Mouse (Mus musculus) forebrain, embryonic 10.5 days (tissue): ENCODE data around the gene Htr3b. TPM values are rescaled to one million over a fixed set of nuclear protein-coding genes. Genes with fewer than 3 reads are reported as not detected.
"Not testable (repeated sequence)": the region's sequence is repeated elsewhere in the genome, so short reads cannot be mapped to it uniquely, and the experiment has no call there.

Source experiments
- DNase-seq: peaks from one replicate; pipeline ENCODE4 v3.0.0-alpha.2; 2017; ENCODE audit warnings: low spot score; ENCODE audit errors: extremely low spot score
- H3K27ac ChIP-seq: fragments of 300-500 bp; sonication (generic); 2 replicates; pipeline ENCODE4 v1.5.1; 2016; ENCODE audit warnings: mild to moderate bottlenecking
- H3K27me3 ChIP-seq: fragments of 300-500 bp; sonication (generic); 2 replicates; pipeline ENCODE4 v1.6.1; 2016; ENCODE audit warnings: mild to moderate bottlenecking; ENCODE audit not compliant: poor library complexity, severe bottlenecking
- H3K36me3 ChIP-seq: fragments of 300-500 bp; sonication (generic); replicated peaks from 2 replicates; pipeline ENCODE4 v1.6.1; 2016; ENCODE audit warnings: mild to moderate bottlenecking, moderate library complexity
- H3K4me1 ChIP-seq: fragments of 300-500 bp; sonication (generic); 2 replicates; pipeline ENCODE4 v1.6.1; 2016
- H3K4me3 ChIP-seq: fragments of 300-500 bp; sonication (generic); 2 replicates; pipeline ENCODE4 v1.5.1; 2016; ENCODE audit warnings: mild to moderate bottlenecking, moderate library complexity
- H3K9me3 ChIP-seq: fragments of 300-500 bp; sonication (generic); 2 replicates; pipeline ENCODE4 v1.6.1; 2016; ENCODE audit warnings: mild to moderate bottlenecking, moderate library complexity
- WGBS: fragments of 180-500 bp; shearing (Covaris S2); methylation state at CpG from one replicate; pipeline ENCODE4 v1.1.7; 2016; 5-methylcytosine and 5-hydroxymethylcytosine counted together
- polyA plus RNA-seq: library from polyadenylated mRNA; unstranded; fragments of >200 nt; fragmentation: Nextera tagmentation; extraction: Ambion mirVana; gene quantifications from 2 replicates; pipeline ENCODE4 v1.2.1, GENCODE M21; 2016

Gene Htr3b
- polyA plus RNA-seq: 1.6 and 1.8 TPM in 2 replicates

DNA sequence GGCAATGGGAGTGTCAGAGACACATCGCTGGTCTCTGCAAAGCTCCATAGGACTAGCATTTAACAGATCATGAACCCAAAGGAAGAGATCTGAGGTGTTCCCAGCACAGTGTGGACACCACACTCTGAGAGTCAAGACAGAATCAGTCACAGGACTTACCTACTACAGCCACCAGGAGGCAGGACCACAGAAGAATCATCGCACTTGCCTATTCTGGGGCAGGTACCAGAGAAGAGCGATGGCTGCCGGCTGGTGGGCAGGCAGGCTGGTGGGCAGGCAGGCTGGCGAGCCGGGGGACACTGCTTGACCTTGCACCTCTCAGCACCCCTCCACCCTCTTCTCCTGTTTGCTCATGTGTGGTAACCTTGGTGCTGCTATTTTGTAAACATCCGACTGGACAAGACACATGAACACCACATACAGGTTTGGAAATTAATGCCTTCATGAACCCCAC lies at the start of gene Htr3b:
TSS of gene Htr3b (minus strand) at position 404 of the 454 bp plus-strand sequence.
- Histone ChIP-seq H3K27ac (no peak within 1 kb of the TSS), H3K36me3 (no peaks in the 10 kb centered on the region)
- WGBS: 66% methylated on average over 7 of the region's 7 CpGs

DNA sequence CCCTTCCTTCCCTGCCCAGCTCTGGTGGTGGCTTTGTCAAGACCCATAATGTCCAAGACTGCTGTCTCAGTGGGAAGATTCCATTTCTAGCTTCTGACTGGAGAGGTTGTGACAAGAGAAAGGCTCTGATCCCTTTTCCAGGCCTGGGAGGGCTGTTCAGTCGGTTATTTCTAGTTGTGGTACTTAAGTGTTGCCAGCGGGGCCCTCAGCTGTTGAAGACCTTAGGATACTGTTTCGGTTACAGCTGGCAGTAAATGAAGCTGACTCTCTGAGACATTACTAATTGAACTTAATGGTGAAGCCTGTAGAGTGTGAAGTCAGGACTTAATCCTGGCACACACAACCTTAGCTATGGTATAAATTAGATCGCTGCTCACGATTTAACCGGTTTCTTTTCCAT lies 34.5 kb upstream of the Htr3b start:
- Histone ChIP-seq H3K4me3 (no peak overlapping the region), H3K9me3 (no peaks in the 10 kb centered on the region), H3K27me3 (no peaks in the 10 kb centered on the region), H3K36me3 (peaks cover 84% of the 10 kb centered on the region), H3K4me1 (no peaks in the 10 kb centered on the region), H3K27ac (no peak overlapping the region)
- DNase-seq: no peak
- WGBS: 94% methylated on average over 6 of the region's 6 CpGs

More for the DNA sequence above, at the start of gene Htr3b:
- Histone ChIP-seq H3K27me3 (peaks cover 43% of the 10 kb centered on the region), H3K4me1 (peaks cover 25% of the 10 kb centered on the region), H3K9me3 (no peaks in the 10 kb centered on the region), H3K4me3 (no peak within 1 kb of the TSS)
- no peak for DNase-seq

DNA sequence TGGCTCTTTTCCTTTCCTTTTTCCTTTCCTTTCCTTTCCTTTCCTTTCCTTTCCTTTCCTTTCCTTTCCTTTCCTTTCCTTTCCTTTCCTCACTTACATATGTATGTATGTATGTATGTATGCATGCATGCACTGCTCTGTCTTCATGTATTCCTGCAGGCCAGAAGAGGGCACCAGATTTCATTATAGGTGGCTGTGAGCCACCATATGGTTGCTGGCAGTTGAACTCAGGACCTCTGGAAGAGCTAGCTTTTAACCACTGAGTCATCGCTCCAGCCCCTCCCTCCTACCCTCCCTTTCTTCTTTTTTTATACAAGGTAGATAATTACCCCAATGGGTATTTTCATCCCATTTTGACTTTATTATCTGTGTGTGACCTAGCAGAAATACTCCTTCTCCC lies 30.9 kb upstream of the Htr3b start:
- Histone ChIP-seq H3K4me1 (peaks cover 13% of the 10 kb centered on the region), H3K36me3 (peaks cover 84% of the 10 kb centered on the region), H3K27ac (no peak overlapping the region), H3K9me3 (no peaks in the 10 kb centered on the region), H3K27me3 (no peaks in the 10 kb centered on the region), H3K4me3 (no peak overlapping the region)
- WGBS: 100% methylated on average over 1 of the region's 1 CpGs
- no peak for DNase-seq

DNA sequence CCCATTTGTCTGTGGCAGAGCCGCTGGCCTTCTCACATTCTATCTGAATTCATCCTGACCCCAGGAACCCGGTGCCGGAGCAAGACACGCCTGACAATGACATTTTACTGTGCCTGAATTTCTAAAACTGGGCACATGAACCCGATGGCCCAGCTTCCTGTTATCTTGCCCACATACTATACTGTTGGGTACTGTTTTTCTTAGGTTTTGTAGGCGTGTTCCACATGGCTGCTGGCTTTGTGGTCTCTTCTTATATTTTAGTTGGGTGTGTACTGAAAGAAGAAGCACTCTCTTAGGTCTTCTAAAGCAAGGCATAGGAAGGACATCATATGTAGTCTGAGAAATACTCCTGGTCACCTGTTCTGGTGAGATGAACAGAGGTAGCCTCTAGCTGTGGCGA lies 30.0 kb upstream of the Htr3b start:
- Histone ChIP-seq H3K27me3 (no peaks in the 10 kb centered on the region), H3K9me3 (no peaks in the 10 kb centered on the region), H3K36me3 (peaks cover 82% of the 10 kb centered on the region), H3K4me3 (no peak overlapping the region), H3K27ac (no peak overlapping the region), H3K4me1 (peaks cover 18% of the 10 kb centered on the region)
- 94% methylated on average over 7 of the region's 7 CpGs for WGBS
- DNase-seq: no peak

DNA sequence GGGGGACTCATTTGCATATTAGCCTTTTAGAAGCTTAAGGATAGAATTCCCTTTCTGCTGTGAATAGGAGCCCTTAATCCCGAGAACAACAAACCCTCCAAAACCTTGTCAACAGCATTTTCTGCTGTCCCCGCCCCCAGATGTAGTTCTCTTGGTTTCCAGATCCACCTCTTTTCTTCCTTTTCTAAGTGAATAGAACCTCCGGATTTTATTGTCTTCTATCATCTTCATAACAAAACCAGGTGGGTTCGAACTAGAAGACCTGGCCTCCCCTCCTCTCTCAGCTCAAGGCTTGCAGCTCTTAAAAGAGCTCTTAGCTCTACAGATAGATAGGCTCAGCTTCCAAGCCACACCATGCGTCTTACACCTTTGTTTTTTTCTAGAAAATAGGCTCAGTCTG lies 26.9 kb upstream of the Htr3b start:
- no peaks in the 10 kb centered on the region for H3K9me3 ChIP-seq
- H3K27ac ChIP-seq: no peak overlapping the region
- H3K27me3 ChIP-seq: no peaks in the 10 kb centered on the region
- H3K4me1 ChIP-seq: peaks cover 44% of the 10 kb centered on the region
- H3K4me3 ChIP-seq: no peak overlapping the region
- DNase-seq: no peak
- 38% methylated on average over 5 of the region's 5 CpGs for WGBS
- H3K36me3 ChIP-seq: peaks cover 70% of the 10 kb centered on the region

DNA sequence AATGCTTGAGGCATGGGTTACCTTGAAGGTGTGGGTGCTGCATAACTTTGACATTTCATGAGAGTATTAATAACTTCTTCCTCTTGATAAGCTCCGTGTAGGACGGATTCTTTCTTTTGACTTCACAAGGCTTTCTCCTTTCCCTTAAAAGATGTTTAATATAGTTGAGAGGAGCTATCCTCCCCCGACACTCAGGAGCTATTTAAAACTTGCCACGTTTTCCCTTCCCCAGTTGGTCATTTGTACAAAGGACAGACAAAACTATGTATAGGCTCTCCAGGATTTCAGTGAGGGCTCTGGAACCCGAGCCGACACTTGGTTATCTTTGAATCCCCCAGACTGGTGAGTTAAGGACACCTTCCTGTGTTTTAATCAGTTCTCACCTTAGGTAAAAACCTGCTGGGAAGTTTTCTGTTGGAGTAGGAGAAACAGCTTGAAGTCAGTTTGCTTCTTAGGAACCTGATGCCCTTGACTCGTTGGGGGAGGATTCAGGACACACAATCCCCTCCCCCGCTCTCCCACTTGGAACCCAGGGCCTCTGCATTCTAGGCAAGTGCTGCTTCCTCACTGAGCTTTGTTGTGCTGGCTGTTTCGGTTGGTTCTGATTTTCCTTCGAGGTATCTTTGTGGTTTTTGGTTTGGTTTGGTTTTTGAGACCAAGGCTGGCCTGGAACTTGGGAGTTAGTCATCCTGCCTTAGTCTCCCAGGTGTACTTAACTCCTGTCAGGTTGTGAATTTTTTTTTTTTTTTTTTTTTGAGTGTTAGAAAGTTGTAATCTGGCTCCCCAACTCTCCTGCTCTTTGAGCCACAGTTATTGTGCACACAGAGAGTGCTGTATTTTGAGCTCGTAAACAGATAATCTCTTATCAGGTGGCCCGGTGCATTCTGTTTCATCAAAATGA lies 22.7 kb upstream of the Htr3b start:
- H3K4me1 ChIP-seq: peaks cover 65% of the 10 kb centered on the region

DNA sequence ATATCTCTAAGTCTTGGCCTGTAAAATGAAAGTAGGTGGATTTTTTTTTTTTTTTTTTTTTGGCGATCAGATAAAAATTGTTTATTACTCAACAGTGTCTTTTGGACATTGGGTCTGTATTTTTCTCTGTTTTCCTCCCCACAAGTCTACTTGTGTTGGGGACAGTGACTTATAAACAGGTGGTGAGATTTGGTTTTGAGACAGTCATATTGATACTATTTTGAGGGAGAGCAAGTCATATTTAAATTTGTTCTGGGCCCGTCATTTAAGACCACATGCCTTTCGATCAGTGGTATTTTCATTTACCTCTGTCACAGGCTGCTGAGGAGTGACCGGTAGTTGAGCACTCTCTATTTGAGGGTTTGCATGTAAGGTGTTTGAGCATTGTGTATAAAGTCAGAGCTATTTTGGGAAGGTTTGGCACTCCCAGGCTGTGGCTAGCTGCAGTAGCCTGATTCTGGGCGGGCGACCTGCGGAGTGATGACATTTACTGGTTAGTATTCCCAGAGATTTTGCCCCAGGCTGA lies 21.9 kb upstream of the Htr3b start:
- peak overlapping the region; percentile 74 for H3K4me3 ChIP-seq
- no peaks in the 10 kb centered on the region for H3K27me3 ChIP-seq
- 17% methylated on average over 7 of the region's 7 CpGs for WGBS
- peaks cover 28% of the 10 kb centered on the region for H3K36me3 ChIP-seq
- no peak for DNase-seq
- H3K9me3 ChIP-seq: no peaks in the 10 kb centered on the region
- H3K4me1 ChIP-seq: peaks cover 61% of the 10 kb centered on the region
- no peak overlapping the region for H3K27ac ChIP-seq

More for the DNA sequence above, 22.7 kb upstream of the Htr3b start:
- Histone ChIP-seq H3K36me3 (peaks cover 36% of the 10 kb centered on the region), H3K4me3 (peak overlapping the region; percentile 74), H3K27ac (no peak overlapping the region), H3K27me3 (no peaks in the 10 kb centered on the region), H3K9me3 (no peaks in the 10 kb centered on the region)
- no peak for DNase-seq
- WGBS: 32% methylated on average over 12 of the region's 12 CpGs

DNA sequence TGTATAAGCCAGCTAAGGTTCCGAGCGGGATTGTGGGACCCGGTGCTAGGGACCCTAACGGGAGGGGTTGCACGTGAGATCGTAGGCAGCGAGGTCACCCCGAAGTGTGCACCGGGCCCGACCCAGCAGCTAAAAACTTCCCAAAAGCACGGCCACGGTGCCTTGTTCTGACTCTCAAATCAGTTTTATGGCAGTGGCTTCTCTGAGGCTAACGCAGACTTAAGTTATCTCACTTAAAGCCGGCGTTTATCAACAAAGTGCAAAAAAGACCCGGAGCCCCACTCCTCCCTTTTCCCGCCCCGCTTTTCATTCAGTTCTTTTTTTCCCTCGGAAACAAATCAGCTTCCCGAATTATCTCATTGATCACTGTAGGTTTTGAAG lies 20.9 kb upstream of the Htr3b start:
- Histone ChIP-seq H3K27ac (peak overlapping the region; percentile 90), H3K9me3 (no peaks in the 10 kb centered on the region), H3K27me3 (no peaks in the 10 kb centered on the region), H3K4me3 (peak overlapping the region; percentile 74), H3K4me1 (peaks cover 52% of the 10 kb centered on the region), H3K36me3 (peaks cover 19% of the 10 kb centered on the region)
- no peak for DNase-seq
- WGBS: under 1% methylated on average over 20 of the region's 20 CpGs

DNA sequence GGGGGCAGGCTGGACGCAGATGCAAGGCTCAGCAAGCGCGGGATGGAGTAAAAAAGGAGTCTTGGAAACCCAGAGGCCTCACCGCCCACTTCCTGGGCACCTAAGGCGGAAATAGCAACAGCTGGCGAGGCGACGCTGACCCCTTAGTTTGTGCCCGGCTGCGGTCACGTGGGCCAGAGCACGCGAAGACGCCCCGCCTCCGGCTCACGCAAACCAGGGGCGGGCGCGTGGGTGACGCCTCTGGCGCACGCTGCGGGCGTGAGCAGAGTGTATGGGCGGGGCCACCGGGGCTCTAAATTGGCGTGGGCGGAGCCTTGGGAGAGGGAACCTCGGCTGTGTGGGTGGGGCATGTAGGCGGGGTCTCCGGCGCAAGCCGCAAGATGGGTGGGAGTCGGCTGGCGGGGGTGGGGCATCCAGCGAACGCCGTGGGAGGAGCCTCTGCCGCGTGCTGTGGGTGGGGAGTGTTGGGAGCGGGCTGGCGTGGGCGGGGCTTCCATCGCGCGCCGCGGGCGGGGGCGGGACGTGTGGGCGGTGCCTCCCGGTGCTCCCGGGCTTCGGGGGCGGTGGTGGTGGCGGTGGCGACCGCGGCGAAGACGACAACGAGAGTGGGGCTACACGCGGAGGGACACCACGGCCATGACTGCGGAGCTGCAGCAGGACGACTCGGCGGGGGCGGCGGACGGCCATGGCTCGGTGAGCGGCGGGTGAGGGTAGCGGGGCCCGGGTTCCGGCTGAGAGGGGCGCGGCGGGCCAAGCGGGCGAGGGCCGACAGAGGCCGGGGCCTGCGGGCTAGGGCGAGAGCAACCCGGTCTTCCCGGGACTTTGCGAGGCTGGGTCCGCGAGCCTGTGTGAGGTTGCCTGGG lies 20.3 kb upstream of the Htr3b start, which contains the start of gene Usp28:
TSS of gene Usp28 (plus strand) at position 531 of the 863 bp plus-strand sequence.
- Histone ChIP-seq H3K27me3 (no peaks in the 10 kb centered on the region), H3K36me3 (peaks cover 15% of the 10 kb centered on the region), H3K27ac (peak within 1 kb of the TSS; percentile 90), H3K4me3 (peak within 1 kb of the TSS; percentile 74), H3K4me1 (peaks cover 50% of the 10 kb centered on the region), H3K9me3 (no peaks in the 10 kb centered on the region)
- peak; percentile 100 for DNase-seq
- under 1% methylated on average over 90 of the region's 94 CpGs for WGBS

DNA sequence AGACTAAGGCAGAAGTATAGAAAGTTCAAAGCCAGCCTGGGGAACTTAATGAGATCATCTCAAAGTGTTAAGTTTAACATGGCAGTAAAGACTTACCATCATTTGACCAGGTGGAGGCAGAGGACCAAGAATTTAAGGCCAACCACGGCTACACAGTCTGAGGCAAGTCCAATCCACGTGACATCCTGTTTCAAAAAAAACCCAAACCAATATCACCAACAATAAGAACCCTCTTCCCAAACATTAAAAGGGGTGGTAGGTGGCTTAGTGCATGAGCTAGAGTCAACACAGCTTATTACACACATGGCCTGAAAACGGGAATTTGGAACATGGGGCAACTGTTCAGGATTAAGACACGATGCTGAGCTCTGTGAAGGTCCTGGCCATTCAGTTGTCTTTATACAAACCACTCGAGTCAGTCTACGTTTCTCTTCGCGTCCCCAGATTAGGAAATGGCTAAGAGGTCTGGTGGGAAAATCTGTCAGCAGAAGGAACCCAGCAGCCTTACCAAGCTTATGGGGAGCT lies 19.6 kb upstream of the Htr3b start:
- DNase-seq: no peak
- Histone ChIP-seq H3K9me3 (no peaks in the 10 kb centered on the region), H3K27ac (peak overlapping the region; percentile 90), H3K36me3 (peaks cover 9% of the 10 kb centered on the region; the same call in 1 of the 2 replicates), H3K4me3 (peak overlapping the region; percentile 74), H3K4me1 (peaks cover 45% of the 10 kb centered on the region), H3K27me3 (no peaks in the 10 kb centered on the region)
- WGBS: 43% methylated on average over 8 of the region's 8 CpGs

DNA sequence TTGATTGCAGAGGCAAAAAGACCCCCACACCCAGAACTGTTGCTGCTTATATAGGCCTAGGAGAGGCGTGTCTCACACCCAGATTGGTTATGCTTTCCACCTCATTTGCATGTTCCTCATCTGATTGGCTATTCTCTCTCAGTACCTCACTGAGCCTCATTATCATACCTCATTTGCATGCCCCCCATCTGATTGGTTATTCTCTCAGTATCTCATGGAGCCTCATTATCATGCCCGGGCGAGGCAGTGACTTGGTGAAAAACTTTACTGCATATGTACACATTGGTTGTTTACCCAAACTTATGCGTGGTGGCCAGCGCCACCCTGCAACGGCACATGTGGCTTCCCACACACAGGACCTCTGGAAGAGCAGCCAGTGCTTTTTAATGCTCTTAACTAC lies 19.0 kb upstream of the Htr3b start:
- WGBS: 97% methylated on average over 6 of the region's 6 CpGs
- Histone ChIP-seq H3K4me3 (peak overlapping the region; percentile 74; the same call in 1 of the 2 replicates), H3K4me1 (peaks cover 42% of the 10 kb centered on the region)
- H3K27me3 ChIP-seq, H3K9me3 ChIP-seq, DNase-seq, H3K27ac ChIP-seq, H3K36me3 ChIP-seq: not testable (repeated sequence)

DNA sequence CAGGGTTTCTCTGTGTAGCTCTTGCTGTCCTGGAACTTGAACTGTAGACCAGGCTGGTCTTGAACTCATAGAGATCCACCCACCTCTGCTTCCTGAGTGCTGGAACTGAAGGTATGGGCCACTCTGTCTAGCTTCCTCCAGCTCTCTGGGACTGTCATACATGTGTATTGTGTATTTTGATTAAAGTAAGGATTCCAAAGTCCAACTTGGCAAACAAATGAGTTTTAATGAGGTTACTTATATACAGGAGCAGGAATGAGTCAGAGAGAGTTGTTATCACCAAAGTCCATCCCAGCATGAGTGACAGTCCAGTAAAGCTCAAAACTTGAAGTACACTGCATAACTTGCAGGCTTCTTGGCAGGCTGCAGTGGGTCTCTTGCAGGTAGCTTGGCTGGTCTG lies 17.0 kb upstream of the Htr3b start:
- Histone ChIP-seq H3K4me3 (no peak overlapping the region), H3K27me3 (no peaks in the 10 kb centered on the region), H3K27ac (no peak overlapping the region), H3K36me3 (no peaks in the 10 kb centered on the region), H3K9me3 (no peaks in the 10 kb centered on the region), H3K4me1 (peaks cover 22% of the 10 kb centered on the region)
- no peak for DNase-seq
